Mouse (Mus musculus): Measurements from ENCODE around the gene Ugt2b36. TPM values are rescaled to one million over a fixed set of nuclear protein-coding genes. Genes with fewer than 3 reads are reported as not detected.
"Not testable (repeated sequence)": the region's sequence is repeated elsewhere in the genome, so short reads cannot be mapped to it uniquely, and the experiment has no call there.

Ugt2b36 gene
- polyA plus RNA-seq (2016; fragmentation: Nextera tagmentation; extraction: Ambion mirVana), result not detected in 2 replicates

- no peak for DNase-seq (ENCODE audit: extremely low spot score, low spot score)
- Histone ChIP-seq H3K9me3 (no peaks in the 10 kb centered on the region), H3K36me3 (replicated peaks) (no peaks in the 10 kb centered on the region), H3K27ac (no peak within 1 kb of the TSS), H3K27me3 (ENCODE audit: poor library complexity, severe bottlenecking) (no peaks in the 10 kb centered on the region), H3K4me3 (no peak within 1 kb of the TSS), H3K4me1 (no peaks in the 10 kb centered on the region)
- WGBS, result 89% methylated on average over 1 of the region's 1 CpGs
Measured at GRCm38 (mm10) chr5:87092346-87093027, at the start of gene Ugt2b36. Ugt2b36 (minus strand) TSS chr5:87092555.

GRCm38 (mm10) chr5:87140196-87140595, 47.8 kb upstream of the Ugt2b36 start, which contains the start of gene Ugt2b5:
Ugt2b5 (minus strand) TSS chr5:87140318.
- not testable (repeated sequence) for DNase-seq (ENCODE audit: extremely low spot score, low spot score); H3K36me3 ChIP-seq (replicated peaks); H3K4me1 ChIP-seq; H3K9me3 ChIP-seq; H3K27ac ChIP-seq; H3K4me3 ChIP-seq; H3K27me3 ChIP-seq (ENCODE audit: poor library complexity, severe bottlenecking)
- 97% methylated on average over 2 of the region's 2 CpGs for WGBS

GRCm38 (mm10) chr5:87103697-87104096, 11.3 kb upstream of the Ugt2b36 start:
- WGBS, result 92% methylated on average over 1 of the region's 1 CpGs
- not testable (repeated sequence) for H3K4me3 ChIP-seq, H3K4me1 ChIP-seq

GRCm38 (mm10) chr5:87091111-87091510, 1.2 kb downstream of the Ugt2b36 start:
- Histone ChIP-seq H3K4me1 (no peaks in the 10 kb centered on the region), H3K36me3 (replicated peaks) (no peaks in the 10 kb centered on the region), H3K4me3 (no peak overlapping the region), H3K27me3 (ENCODE audit: poor library complexity, severe bottlenecking) (no peaks in the 10 kb centered on the region), H3K27ac (no peak overlapping the region), H3K9me3 (no peaks in the 10 kb centered on the region)
- DNase-seq (ENCODE audit: extremely low spot score, low spot score), result no peak

More at GRCm38 (mm10) chr5:87103697-87104096, 11.3 kb upstream of the Ugt2b36 start:
- H3K27ac ChIP-seq; H3K27me3 ChIP-seq (ENCODE audit: poor library complexity, severe bottlenecking); DNase-seq (ENCODE audit: extremely low spot score, low spot score); H3K9me3 ChIP-seq; H3K36me3 ChIP-seq (replicated peaks): not testable (repeated sequence)

- no peaks in the 10 kb centered on the region for H3K4me1 ChIP-seq
- H3K36me3 ChIP-seq (replicated peaks), result no peaks in the 10 kb centered on the region
- no peak overlapping the region for H3K4me3 ChIP-seq
- H3K27ac ChIP-seq, result no peak overlapping the region
- DNase-seq (ENCODE audit: extremely low spot score, low spot score), result no peak
- no peaks in the 10 kb centered on the region for H3K9me3 ChIP-seq
- H3K27me3 ChIP-seq (ENCODE audit: poor library complexity, severe bottlenecking), result no peaks in the 10 kb centered on the region
Measured at GRCm38 (mm10) chr5:87089264-87089663, 3.1 kb downstream of the Ugt2b36 start.

- DNase-seq (ENCODE audit: extremely low spot score, low spot score), result no peak
- H3K4me1 ChIP-seq, result no peaks in the 10 kb centered on the region
- H3K36me3 ChIP-seq (replicated peaks), result no peaks in the 10 kb centered on the region
- H3K9me3 ChIP-seq, result no peaks in the 10 kb centered on the region
- no peaks in the 10 kb centered on the region for H3K27me3 ChIP-seq (ENCODE audit: poor library complexity, severe bottlenecking)
- 81% methylated on average over 3 of the region's 3 CpGs for WGBS
- H3K27ac ChIP-seq, result no peak overlapping the region
- H3K4me3 ChIP-seq, result no peak overlapping the region
Measured at GRCm38 (mm10) chr5:87086269-87086668, 6.1 kb downstream of the Ugt2b36 start.

GRCm38 (mm10) chr5:87030624-87031023, 61.7 kb downstream of the Ugt2b36 start:
- Histone ChIP-seq H3K27me3 (ENCODE audit: poor library complexity, severe bottlenecking) (no peaks in the 10 kb centered on the region), H3K27ac (no peak overlapping the region), H3K4me3 (no peak overlapping the region), H3K36me3 (replicated peaks) (no peaks in the 10 kb centered on the region), H3K9me3 (no peaks in the 10 kb centered on the region), H3K4me1 (no peaks in the 10 kb centered on the region)
- no peak for DNase-seq (ENCODE audit: extremely low spot score, low spot score)
- WGBS, result 96% methylated on average over 1 of the region's 1 CpGs

GRCm38 (mm10) chr5:87027359-87027758, 65.0 kb downstream of the Ugt2b36 start:
- H3K4me3 ChIP-seq, result no peak overlapping the region
- no peaks in the 10 kb centered on the region for H3K9me3 ChIP-seq
- DNase-seq (ENCODE audit: extremely low spot score, low spot score), result no peak
- no peaks in the 10 kb centered on the region for H3K36me3 ChIP-seq (replicated peaks)
- no peaks in the 10 kb centered on the region for H3K4me1 ChIP-seq
- WGBS, result 84% methylated on average over 3 of the region's 3 CpGs
- no peaks in the 10 kb centered on the region for H3K27me3 ChIP-seq (ENCODE audit: poor library complexity, severe bottlenecking)
- H3K27ac ChIP-seq, result no peak overlapping the region

Other genes starting within 250 kb of the Ugt2b36 start
- gene Ugt2b34, start 185.6 kb downstream of the Ugt2b36 start, polyA plus RNA-seq (2016; fragmentation: Nextera tagmentation; extraction: Ambion mirVana), result not detected in 2 replicates
- gene Ugt2b1, start 166.0 kb downstream of the Ugt2b36 start, polyA plus RNA-seq (2016; fragmentation: Nextera tagmentation; extraction: Ambion mirVana), result not detected in 2 replicates
- gene Ugt2b35, start 91.7 kb downstream of the Ugt2b36 start, polyA plus RNA-seq (2016; fragmentation: Nextera tagmentation; extraction: Ambion mirVana), result not detected in 2 replicates
- not detected in 2 replicates for gene Ugt2b5, start 47.8 kb upstream of the Ugt2b36 start, polyA plus RNA-seq (2016; fragmentation: Nextera tagmentation; extraction: Ambion mirVana)
- gene Ugt2b37, start 162.2 kb upstream of the Ugt2b36 start, polyA plus RNA-seq (2016; fragmentation: Nextera tagmentation; extraction: Ambion mirVana), result not detected in 2 replicates
- 0.07 TPM in 1 of 2 replicates, not detected in the other for gene Ugt2a3, start 244.6 kb upstream of the Ugt2b36 start, polyA plus RNA-seq (2016; fragmentation: Nextera tagmentation; extraction: Ambion mirVana)

All from forebrain, embryonic 10.5 days (tissue).